In genomic region chr4:48047766-48048371, GRCm38 (mm10) we compare ENCODE assay signal across 8 mouse cellular contexts. TPM values are rescaled to one million over a fixed set of nuclear protein-coding genes. Genes with fewer than 3 reads are reported as not detected.
A peak's percentile ranks its signal among the peaks of the same experiment; 100 is the strongest.
DNase-seq lines count a peak whose midpoint lies in the region; ATAC-seq and TF ChIP-seq lines count a peak whose summit lies in the region.

No protein-coding gene starts in this region.

- peaks cover 46% of the 10 kb centered on the region for H3K27me3 ChIP-seq in forebrain, embryonic 14.5 days (replicated peaks; ENCODE audit: control insufficient read depth, insufficient read depth, low read length)
- H3K27me3 ChIP-seq in hindbrain, postnatal 0 days (ENCODE audit: insufficient read depth, low read length) = peaks cover 24% of the 10 kb centered on the region
- peaks cover 79% of the 10 kb centered on the region for H3K27me3 ChIP-seq in liver, postnatal 0 days (ENCODE audit: insufficient read depth, low read length)

- no peak for TF ChIP-seq POLR2A in lung, adult 2 months (IDR thresholded peaks at IDR 0.05; ENCODE audit: borderline replicate concordance, extremely low read depth, low read depth, low read length)

- H3K4me3 ChIP-seq in lung, adult 2 months (replicated peaks; ENCODE audit: extremely low read depth, low read depth, low read length) = no peak overlapping the region
- H3K4me3 ChIP-seq in forebrain, embryonic 14.5 days (ENCODE audit: low read depth, low read length) = peak overlapping the region; percentile 68
- H3K4me3 ChIP-seq in hindbrain, postnatal 0 days (ENCODE audit: low read length) = peak overlapping the region; percentile 74
- peak overlapping the region; percentile 83 for H3K4me3 ChIP-seq in liver, postnatal 0 days (ENCODE audit: low read depth, low read length)

- no peak for TF ChIP-seq CTCF in lung, adult 2 months (IDR thresholded peaks at IDR 0.05; ENCODE audit: insufficient read depth, low read length)
- peak; percentile 30; the same call in 1 of the 2 replicates for TF ChIP-seq CTCF in hindbrain, postnatal 0 days (IDR thresholded peaks at IDR 0.05; ENCODE audit: low read depth)
- 0 out of 2 replicates have a peak, but pooled peaks have one; percentile 9 for TF ChIP-seq CTCF in liver, postnatal 0 days (IDR thresholded peaks at IDR 0.05; ENCODE audit: low read depth)

- no peaks in the 10 kb centered on the region for H3K9me3 ChIP-seq in forebrain, embryonic 14.5 days (replicated peaks; ENCODE audit: control insufficient read depth, low read length)
- H3K9me3 ChIP-seq in hindbrain, postnatal 0 days (ENCODE audit: low read length) = no peaks in the 10 kb centered on the region
- no peaks in the 10 kb centered on the region for H3K9me3 ChIP-seq in liver, postnatal 0 days (ENCODE audit: low read length)

- H3K9ac ChIP-seq in forebrain, embryonic 14.5 days (ENCODE audit: low read length) = peak overlapping the region; percentile 72
- peak overlapping the region; percentile 67; the same call in 1 of the 2 replicates for H3K9ac ChIP-seq in hindbrain, postnatal 0 days (replicated peaks; ENCODE audit: low read length)
- no peak overlapping the region for H3K9ac ChIP-seq in liver, postnatal 0 days (replicated peaks)

- H3K4me2 ChIP-seq in forebrain, embryonic 14.5 days (ENCODE audit: low read length) = peak overlapping the region; percentile 99
- H3K4me2 ChIP-seq in hindbrain, postnatal 0 days (ENCODE audit: low read depth, low read length) = peak overlapping the region; percentile 100
- H3K4me2 ChIP-seq in liver, postnatal 0 days (ENCODE audit: low read depth, low read length) = peak overlapping the region; percentile 95

- no peak for ATAC-seq in forebrain, embryonic 14.5 days
- no peak for ATAC-seq in hindbrain, postnatal 0 days
- ATAC-seq in liver, postnatal 0 days = no peak
- no peak for ATAC-seq in monocyte, adult 5-6 weeks (replicated peaks; ENCODE audit: insufficient number of reproducible peaks, low FRiP score, low TSS enrichment, poor library complexity, severe bottlenecking)

- no peak overlapping the region for H3K27ac ChIP-seq in forebrain, embryonic 14.5 days (ENCODE audit: low read depth, low read length)
- H3K27ac ChIP-seq in hindbrain, postnatal 0 days = no peak overlapping the region
- no peak overlapping the region for H3K27ac ChIP-seq in liver, postnatal 0 days (ENCODE audit: low read depth)

- H3K4me1 ChIP-seq in lung, adult 2 months (ENCODE audit: control insufficient read depth, insufficient read depth, low read length) = peaks cover 10% of the 10 kb centered on the region; the same call in 1 of the 2 replicates
- peaks cover 29% of the 10 kb centered on the region for H3K4me1 ChIP-seq in forebrain, embryonic 14.5 days (ENCODE audit: control insufficient read depth, insufficient read depth, low read length)
- peaks cover 22% of the 10 kb centered on the region for H3K4me1 ChIP-seq in hindbrain, postnatal 0 days (ENCODE audit: insufficient read depth, low read length)
- H3K4me1 ChIP-seq in liver, postnatal 0 days (ENCODE audit: insufficient read depth) = peaks cover 25% of the 10 kb centered on the region

- WGBS in lung, adult 2 months = 5% methylated on average over 30 of the region's 30 CpGs
- 1% methylated on average over 30 of the region's 30 CpGs for WGBS in forebrain, embryonic 14.5 days
- WGBS in hindbrain, postnatal 0 days = 2% methylated on average over 29 of the region's 30 CpGs
- 2% methylated on average over 29 of the region's 30 CpGs for WGBS in liver, postnatal 0 days (ENCODE audit: insufficient replicate concordance)

- no peaks in the 10 kb centered on the region for H3K36me3 ChIP-seq in forebrain, embryonic 14.5 days (ENCODE audit: control insufficient read depth, insufficient read depth, low read length)
- H3K36me3 ChIP-seq in hindbrain, postnatal 0 days (ENCODE audit: insufficient read depth, low read length) = no peaks in the 10 kb centered on the region
- H3K36me3 ChIP-seq in liver, postnatal 0 days (replicated peaks; ENCODE audit: insufficient read depth, low read length) = no peaks in the 10 kb centered on the region

- DNase-seq in lung, adult 2 months = peak; percentile 34
- no peak for DNase-seq in lung, postnatal 25 days (ENCODE audit: low spot score)
- peak; percentile 59 for DNase-seq in brain, adult 2 months (ENCODE audit: low read depth, low spot score)
- DNase-seq in forebrain, embryonic 14.5 days (ENCODE audit: low spot score) = peak; percentile 30
- peak; percentile 52 for DNase-seq in hindbrain, postnatal 0 days (ENCODE audit: low spot score)
- DNase-seq in liver, postnatal 0 days = peak; percentile 35
- DNase-seq in retina, embryonic 14.5 days (ENCODE audit: low spot score) = peak; percentile 54

- TF ChIP-seq EP300 in liver, postnatal 0 days (IDR thresholded peaks at IDR 0.05; ENCODE audit: low read depth) = no peak

RNA-seq across cellular contexts. Expression of gene Nr4a3, which starts 2.9 kb away (rescaled TPM):
- polyA plus RNA-seq in lung, adult 2 months (2012; rRNA removed) = 2.4 and 10.3 TPM in 2 replicates
- polyA plus RNA-seq in forebrain, embryonic 14.5 days (2014; fragmentation: Nextera tagmentation; extraction: Ambion mirVana) = 3.7 and 5.4 TPM in 2 replicates
- 2.1 and 2.9 TPM in 2 replicates for total RNA-seq in hindbrain, postnatal 0 days (2014; rRNA removed)
- polyA plus RNA-seq in hindbrain, postnatal 0 days (2015; fragmentation: Nextera tagmentation; extraction: Ambion mirVana) = 1.2 and 1.8 TPM in 2 replicates
- polyA plus RNA-seq in liver, postnatal 0 days (2015; fragmentation: Nextera tagmentation; extraction: Ambion mirVana) = not detected in 2 replicates
- 4.5 to 20.4 TPM (median 5.1 TPM) in 3 replicates for total RNA-seq in monocyte, adult 5-6 weeks (2017)
